Mouse (Mus musculus) kidney, adult 2 months (tissue): Measurements from ENCODE around the gene Oaz3. TPM values are rescaled to one million over a fixed set of nuclear protein-coding genes. Genes with fewer than 3 reads are reported as not detected.
A peak's percentile ranks its signal among the peaks of the same experiment; 100 is the strongest.

Experiments used
- DNase-seq: peaks from one replicate; pipeline ENCODE4 v3.0.0; 2021
- H3K27ac ChIP-seq: fragments of 200-500 bp; 2 replicates; pipeline ENCODE4 v1.5.1; 2012; ENCODE audit warnings: low read depth, low read length, control low read depth, inconsistent platforms; ENCODE audit not compliant: insufficient read depth
- H3K27me3 ChIP-seq: fragments of 200-500 bp; replicated peaks from 2 replicates; pipeline ENCODE4 v1.6.1; 2012; ENCODE audit warnings: mild to moderate bottlenecking, moderate library complexity, low read length, inconsistent platforms; ENCODE audit not compliant: control insufficient read depth, insufficient read depth
- H3K36me3 ChIP-seq: fragments of 200-500 bp; 2 replicates; pipeline ENCODE4 v1.6.1; 2012; ENCODE audit warnings: mild to moderate bottlenecking, moderate library complexity, low read length, inconsistent platforms; ENCODE audit not compliant: control insufficient read depth, insufficient read depth
- H3K4me1 ChIP-seq: fragments of 200-500 bp; 2 replicates; pipeline ENCODE4 v1.6.1; 2011; ENCODE audit warnings: low read length; ENCODE audit not compliant: control insufficient read depth, insufficient read depth
- H3K4me3 ChIP-seq: fragments of 200-500 bp; 2 replicates; pipeline ENCODE4 v1.5.1; 2011; ENCODE audit warnings: mild to moderate bottlenecking, low read depth, low read length, control low read depth; ENCODE audit not compliant: insufficient read depth
- CTCF ChIP-seq: fragments of 200-500 bp; conservative IDR thresholded peaks from 2 replicates; pipeline ENCODE4 v1.5.1; 2011; ENCODE audit warnings: low read depth, mild to moderate bottlenecking, control low read depth, low read length, moderate library complexity, mixed read lengths; ENCODE audit not compliant: insufficient read depth, insufficient read length
- POLR2A ChIP-seq: fragments of 200-500 bp; IDR thresholded peaks from one replicate; pipeline ENCODE4 v1.6.1; 2011; ENCODE audit warnings: low read depth, low read length, control low read depth
- WGBS: fragments of 180-500 bp; shearing (Covaris S2); methylation state at CpG from one replicate; pipeline ENCODE4 v1.1.7; 2018; 5-methylcytosine and 5-hydroxymethylcytosine counted together
- polyA plus RNA-seq: library from polyadenylated mRNA; depleted of rRNA; stranded (reverse); fragments of >200 nt; gene quantifications from 2 replicates; pipeline ENCODE4 v1.2.3, GENCODE M21; 2012; rRNA removed

The Oaz3 gene
- polyA plus RNA-seq, 1 experiment: 0.25 TPM

DNA sequence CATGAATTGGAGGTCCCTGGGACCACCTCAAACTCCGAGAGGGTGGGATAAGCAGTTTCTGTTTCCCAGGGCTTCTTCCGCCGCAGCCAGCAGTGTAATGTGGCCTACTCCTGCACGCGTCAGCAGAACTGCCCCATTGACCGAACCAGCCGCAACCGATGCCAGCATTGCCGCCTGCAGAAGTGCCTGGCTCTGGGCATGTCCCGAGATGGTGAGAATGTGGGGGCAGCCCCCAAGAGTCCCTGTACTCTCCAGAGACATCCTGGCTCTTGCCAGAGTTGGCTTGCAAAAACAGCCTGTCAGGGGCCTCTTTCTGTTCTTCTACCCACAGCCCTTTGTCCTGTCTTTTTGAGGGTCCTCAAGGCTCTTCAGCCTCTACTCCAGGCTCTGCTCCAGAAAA, 56.3 kb downstream of the Oaz3 start:
- H3K27ac ChIP-seq: no peak overlapping the region

DNA sequence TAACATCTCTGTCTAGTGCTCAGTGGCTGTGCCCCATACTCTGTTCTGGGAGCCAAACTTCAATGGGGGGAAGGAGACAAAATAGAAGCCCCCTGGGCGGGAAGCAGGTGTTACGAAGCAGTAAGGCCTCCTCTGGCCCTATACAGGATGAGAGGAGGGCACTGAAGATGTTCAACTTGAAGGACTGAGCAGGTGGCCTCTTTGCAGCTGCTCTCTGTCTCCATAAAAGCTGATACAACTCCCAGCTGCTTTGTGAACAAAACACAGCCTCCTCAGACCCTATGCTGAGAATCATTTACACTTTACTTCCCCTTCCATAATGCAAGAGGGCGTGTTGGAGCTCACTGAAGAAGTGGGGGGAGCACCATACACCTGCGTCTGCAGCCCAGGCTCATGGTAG, 57.0 kb downstream of the Oaz3 start:
- Histone ChIP-seq H3K36me3 (no peaks in the 10 kb centered on the region; the same call in 1 of the 2 replicates), H3K4me1 (no peaks in the 10 kb centered on the region), H3K27ac (no peak overlapping the region), H3K27me3 (no peaks in the 10 kb centered on the region), H3K4me3 (no peak overlapping the region)
- TF ChIP-seq CTCF (no peak), POLR2A (no peak)
- WGBS: 72% methylated on average over 4 of the region's 4 CpGs
- DNase-seq: no peak

More for the DNA sequence above, 56.3 kb downstream of the Oaz3 start:
- no peak for DNase-seq
- Histone ChIP-seq H3K4me1 (no peaks in the 10 kb centered on the region), H3K4me3 (no peak overlapping the region), H3K36me3 (no peaks in the 10 kb centered on the region; the same call in 1 of the 2 replicates), H3K27me3 (no peaks in the 10 kb centered on the region)
- TF ChIP-seq CTCF: no peak
- TF ChIP-seq POLR2A: no peak
- WGBS: 89% methylated on average over 10 of the region's 10 CpGs

DNA sequence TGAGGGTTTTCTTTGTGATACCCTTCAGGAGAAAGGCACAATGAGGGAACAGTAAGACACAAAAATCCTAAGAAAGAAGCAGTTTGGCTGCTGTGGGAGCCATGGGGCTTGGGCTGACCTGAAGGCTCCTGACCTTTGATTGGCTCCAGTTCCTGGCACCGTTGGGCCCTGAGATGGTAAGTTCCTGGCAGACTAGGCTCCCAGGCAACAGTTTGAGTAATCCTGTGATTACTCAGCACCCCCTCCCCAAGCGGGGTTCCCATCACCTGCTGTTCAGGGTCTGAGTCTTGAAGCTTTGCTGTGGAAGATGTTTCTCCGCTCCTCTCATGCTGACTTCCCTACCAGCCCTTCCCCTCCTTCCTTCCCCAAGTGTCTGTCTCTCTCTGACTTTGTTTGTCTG, 60.2 kb downstream of the Oaz3 start:
- 54% methylated on average over 3 of the region's 3 CpGs for WGBS
- no peak overlapping the region for H3K4me3 ChIP-seq
- DNase-seq: peak; percentile 50
- no peaks in the 10 kb centered on the region for H3K4me1 ChIP-seq
- H3K36me3 ChIP-seq: no peaks in the 10 kb centered on the region; the same call in 1 of the 2 replicates
- no peak for TF ChIP-seq POLR2A
- TF ChIP-seq CTCF: no peak
- H3K27ac ChIP-seq: no peak overlapping the region
- no peaks in the 10 kb centered on the region for H3K27me3 ChIP-seq

Other genes with a start within 250 kb of the Oaz3 start
- gene Gm5286, start 247.2 kb downstream of the Oaz3 start, polyA plus RNA-seq: not detected in 2 replicates
- not detected in 2 replicates for gene Gm4778, start 179.9 kb downstream of the Oaz3 start, polyA plus RNA-seq
- gene Them4, start 133.8 kb downstream of the Oaz3 start, polyA plus RNA-seq: 6.5 and 7.6 TPM in 2 replicates
- gene Them5, start 101.8 kb downstream of the Oaz3 start, polyA plus RNA-seq: 0.06 and 0.07 TPM in 2 replicates
- gene C2cd4d, start 81.5 kb downstream of the Oaz3 start, polyA plus RNA-seq: 0.86 and 1.5 TPM in 2 replicates
- gene Rorc, start 71.1 kb downstream of the Oaz3 start, polyA plus RNA-seq: 21.8 and 24.4 TPM in 2 replicates
- gene Lingo4, start 45.4 kb downstream of the Oaz3 start, polyA plus RNA-seq: 0.14 and 0.20 TPM in 2 replicates
- gene Tdrkh, start 30.6 kb downstream of the Oaz3 start, polyA plus RNA-seq: 0.75 and 0.90 TPM in 2 replicates
- gene Mrpl9, start 597 bp downstream of the Oaz3 start, polyA plus RNA-seq: 39.2 and 47.8 TPM in 2 replicates
- 1.6 and 2.2 TPM in 2 replicates for gene Celf3, start 34.4 kb upstream of the Oaz3 start, polyA plus RNA-seq
- 0.39 and 0.47 TPM in 2 replicates for gene Riiad1, start 36.4 kb upstream of the Oaz3 start, polyA plus RNA-seq
- gene Snx27, start 138.8 kb upstream of the Oaz3 start, polyA plus RNA-seq: 14.3 and 16.4 TPM in 2 replicates
- gene Gm10972, start 199.2 kb upstream of the Oaz3 start, polyA plus RNA-seq: not detected in 2 replicates
- gene Tuft1, start 215.0 kb upstream of the Oaz3 start, polyA plus RNA-seq: 15.3 and 15.9 TPM in 2 replicates
- gene Selenbp2, start 249.6 kb upstream of the Oaz3 start, polyA plus RNA-seq: 22.6 and 26.7 TPM in 2 replicates